Mouse (Mus musculus): Measurements from ENCODE around the gene Ugt3a1. TPM values are rescaled to one million over a fixed set of nuclear protein-coding genes. Genes with fewer than 3 reads are reported as not detected.

Ugt3a1 gene
- polyA plus RNA-seq, 1 experiment = 0.04 TPM

DNA sequence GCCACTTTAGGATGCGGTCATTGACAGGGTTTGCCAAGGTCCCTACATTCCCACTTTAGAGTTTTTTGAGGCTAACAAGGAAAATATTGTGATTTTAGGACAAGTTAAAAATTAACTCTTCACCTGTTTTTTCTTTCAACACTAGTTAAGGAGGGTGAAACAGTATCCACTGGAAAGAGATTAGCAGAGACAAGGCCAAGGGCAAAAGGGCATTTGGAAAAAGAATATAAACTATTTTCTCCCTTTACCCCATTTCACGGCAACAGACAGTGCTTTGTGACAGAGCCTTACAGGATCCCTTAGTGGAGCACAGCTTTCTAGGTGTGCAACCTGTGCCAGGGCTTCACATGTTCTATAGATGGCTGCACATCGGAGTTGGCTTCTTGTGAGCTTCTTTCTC, 2.9 kb downstream of the Ugt3a1 start:
- no peak for TF ChIP-seq POLR2A (IDR thresholded peaks at IDR 0.05; ENCODE audit: low read depth, low read length)
- TF ChIP-seq CTCF (IDR thresholded peaks at IDR 0.05; ENCODE audit: extremely low read depth, insufficient read depth, insufficient read length, insufficient replicate concordance) = no peak
- Histone ChIP-seq H3K4me1 (ENCODE audit: control insufficient read depth, insufficient read depth, insufficient read length) (no peaks in the 10 kb centered on the region), H3K27me3 (ENCODE audit: control insufficient read depth, insufficient read depth, low read length) (no peaks in the 10 kb centered on the region), H3K4me3 (ENCODE audit: extremely low read depth, insufficient read depth, insufficient read length) (no peak overlapping the region), H3K27ac (ENCODE audit: insufficient read depth, low read length) (no peak overlapping the region), H3K36me3 (ENCODE audit: control insufficient read depth, insufficient read depth, low read length) (no peaks in the 10 kb centered on the region)
- DNase-seq (ENCODE audit: low read depth in 1 of 2, low spot score in 2 of 2) = no peak
- 97% methylated on average over 3 of the region's 3 CpGs for WGBS

DNA sequence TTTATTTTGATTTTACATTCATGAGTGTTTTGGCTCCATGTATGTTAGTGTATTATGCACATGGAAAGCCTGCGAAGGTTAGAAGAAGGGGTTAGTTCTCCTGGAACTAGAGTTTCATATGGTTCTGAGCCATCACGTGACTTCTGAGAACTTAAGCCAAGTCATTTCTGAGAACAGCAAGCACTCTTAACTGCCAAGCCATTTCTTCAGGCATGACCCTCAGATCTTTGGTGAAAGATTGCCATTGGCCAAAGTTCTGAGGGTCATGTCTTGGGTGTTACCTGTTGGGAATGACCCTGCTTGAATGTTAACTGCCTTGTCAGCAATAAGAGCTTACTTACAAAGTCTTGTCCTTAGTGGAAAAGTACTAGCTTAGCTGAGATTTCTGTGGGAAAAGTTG, 6.5 kb downstream of the Ugt3a1 start:
- WGBS = 91% methylated on average over 2 of the region's 2 CpGs
- no peak overlapping the region for H3K4me3 ChIP-seq (ENCODE audit: extremely low read depth, insufficient read depth, insufficient read length)
- DNase-seq (ENCODE audit: low read depth in 1 of 2, low spot score in 2 of 2) = no peak
- TF ChIP-seq POLR2A (IDR thresholded peaks at IDR 0.05; ENCODE audit: low read depth, low read length) (no peak), CTCF (IDR thresholded peaks at IDR 0.05; ENCODE audit: extremely low read depth, insufficient read depth, insufficient read length, insufficient replicate concordance) (no peak)
- no peaks in the 10 kb centered on the region for H3K36me3 ChIP-seq (ENCODE audit: control insufficient read depth, insufficient read depth, low read length)
- no peak overlapping the region for H3K27ac ChIP-seq (ENCODE audit: insufficient read depth, low read length)
- no peaks in the 10 kb centered on the region for H3K27me3 ChIP-seq (ENCODE audit: control insufficient read depth, insufficient read depth, low read length)
- no peaks in the 10 kb centered on the region for H3K4me1 ChIP-seq (ENCODE audit: control insufficient read depth, insufficient read depth, insufficient read length)

DNA sequence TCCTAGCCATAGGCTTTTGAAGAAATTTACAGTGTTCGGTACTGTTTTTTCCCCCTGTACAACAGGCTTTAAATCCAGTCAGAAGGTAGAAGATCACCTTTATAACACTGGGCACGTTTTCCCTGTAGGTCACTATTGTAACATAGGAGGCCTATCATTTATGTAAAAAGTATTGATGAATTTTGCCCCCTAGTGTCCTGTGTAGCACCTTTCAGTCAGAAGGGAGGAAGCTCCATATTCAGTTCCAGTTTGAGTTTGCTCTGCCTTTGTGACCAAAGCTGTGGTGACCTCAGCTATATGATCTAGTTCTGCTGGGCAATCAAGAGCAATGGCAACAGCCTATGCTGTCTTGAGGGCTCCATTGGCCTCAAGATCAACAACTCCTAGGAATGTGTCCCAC, 13.0 kb downstream of the Ugt3a1 start:
- Histone ChIP-seq H3K27ac (ENCODE audit: insufficient read depth, low read length) (no peak overlapping the region), H3K4me3 (ENCODE audit: extremely low read depth, insufficient read depth, insufficient read length) (no peak overlapping the region), H3K36me3 (ENCODE audit: control insufficient read depth, insufficient read depth, low read length) (no peaks in the 10 kb centered on the region), H3K4me1 (ENCODE audit: control insufficient read depth, insufficient read depth, insufficient read length) (no peaks in the 10 kb centered on the region), H3K27me3 (ENCODE audit: control insufficient read depth, insufficient read depth, low read length) (no peaks in the 10 kb centered on the region)
- DNase-seq (ENCODE audit: low read depth in 1 of 2, low spot score in 2 of 2) = no peak
- WGBS = 66% methylated on average over 2 of the region's 2 CpGs
- TF ChIP-seq CTCF (IDR thresholded peaks at IDR 0.05; ENCODE audit: extremely low read depth, insufficient read depth, insufficient read length, insufficient replicate concordance) = no peak
- TF ChIP-seq POLR2A (IDR thresholded peaks at IDR 0.05; ENCODE audit: low read depth, low read length) = no peak

DNA sequence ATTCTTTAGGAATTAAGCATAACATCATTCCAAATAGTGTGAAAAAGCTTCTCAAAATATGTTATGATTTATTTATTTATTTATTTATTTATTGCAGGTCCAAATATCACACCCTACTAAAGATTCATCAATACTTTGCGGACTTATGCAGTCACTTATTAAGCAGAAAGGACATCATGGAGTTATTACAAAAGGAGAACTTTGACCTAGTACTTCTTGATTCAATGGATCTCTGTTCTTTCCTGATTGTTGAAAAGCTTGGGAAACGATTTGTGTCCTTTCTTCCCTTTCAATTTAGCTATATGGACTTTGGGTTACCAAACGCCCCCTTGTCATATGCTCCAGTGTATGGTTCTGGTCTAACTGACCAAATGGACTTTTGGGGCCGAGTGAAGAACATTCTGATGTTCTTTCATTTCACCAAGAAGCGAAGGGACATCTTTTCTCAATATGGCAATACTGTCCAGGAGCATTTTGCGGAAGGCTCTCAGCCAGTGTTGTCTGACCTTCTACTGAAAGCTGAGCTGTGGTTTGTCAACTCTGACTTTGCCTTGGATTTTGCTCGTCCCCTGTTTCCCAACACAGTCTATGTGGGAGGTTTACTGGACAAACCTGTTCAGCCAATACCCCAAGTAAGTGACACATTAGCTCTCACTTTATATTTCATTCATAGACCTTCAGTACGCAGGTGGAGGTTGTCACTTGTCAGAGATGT, 29.4 kb downstream of the Ugt3a1 start:
- DNase-seq (ENCODE audit: low read depth in 1 of 2, low spot score in 2 of 2) = no peak
- Histone ChIP-seq H3K4me1 (ENCODE audit: control insufficient read depth, insufficient read depth, insufficient read length) (no peaks in the 10 kb centered on the region), H3K27ac (ENCODE audit: insufficient read depth, low read length) (no peak overlapping the region), H3K4me3 (ENCODE audit: extremely low read depth, insufficient read depth, insufficient read length) (no peak overlapping the region), H3K36me3 (ENCODE audit: control insufficient read depth, insufficient read depth, low read length) (no peaks in the 10 kb centered on the region), H3K27me3 (ENCODE audit: control insufficient read depth, insufficient read depth, low read length) (no peaks in the 10 kb centered on the region; the same call in 1 of the 2 replicates)
- 80% methylated on average over 8 of the region's 8 CpGs for WGBS
- TF ChIP-seq CTCF (IDR thresholded peaks at IDR 0.05; ENCODE audit: extremely low read depth, insufficient read depth, insufficient read length, insufficient replicate concordance) = no peak
- TF ChIP-seq POLR2A (IDR thresholded peaks at IDR 0.05; ENCODE audit: low read depth, low read length) = no peak

DNA sequence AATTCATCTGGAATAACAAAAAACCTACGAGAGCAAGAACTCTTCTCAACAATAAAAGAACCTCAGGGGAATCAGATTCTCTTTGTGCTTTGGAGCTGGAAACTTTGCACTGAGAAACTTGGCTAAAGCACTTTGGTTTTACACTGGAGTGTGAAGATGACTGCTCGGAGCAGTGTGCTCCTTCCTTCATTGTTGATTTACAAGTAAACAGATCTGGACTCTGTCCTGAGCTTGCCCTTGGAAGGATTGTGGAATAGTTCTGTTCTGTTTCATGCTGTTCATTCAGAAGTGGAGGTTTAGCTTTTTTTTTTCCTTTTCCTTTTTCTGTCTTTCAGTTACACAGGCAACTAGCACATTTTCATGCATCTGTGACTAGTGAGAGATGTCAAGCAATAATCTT, 57.9 kb downstream of the Ugt3a1 start:
- Histone ChIP-seq H3K36me3 (ENCODE audit: control insufficient read depth, insufficient read depth, low read length) (no peaks in the 10 kb centered on the region), H3K4me1 (ENCODE audit: control insufficient read depth, insufficient read depth, insufficient read length) (no peaks in the 10 kb centered on the region), H3K4me3 (ENCODE audit: extremely low read depth, insufficient read depth, insufficient read length) (no peak overlapping the region), H3K27ac (ENCODE audit: insufficient read depth, low read length) (no peak overlapping the region), H3K27me3 (ENCODE audit: control insufficient read depth, insufficient read depth, low read length) (no peaks in the 10 kb centered on the region)
- WGBS = 84% methylated on average over 2 of the region's 2 CpGs
- no peak for DNase-seq (ENCODE audit: low read depth in 1 of 2, low spot score in 2 of 2)
- TF ChIP-seq CTCF (IDR thresholded peaks at IDR 0.05; ENCODE audit: extremely low read depth, insufficient read depth, insufficient read length, insufficient replicate concordance) = no peak

DNA sequence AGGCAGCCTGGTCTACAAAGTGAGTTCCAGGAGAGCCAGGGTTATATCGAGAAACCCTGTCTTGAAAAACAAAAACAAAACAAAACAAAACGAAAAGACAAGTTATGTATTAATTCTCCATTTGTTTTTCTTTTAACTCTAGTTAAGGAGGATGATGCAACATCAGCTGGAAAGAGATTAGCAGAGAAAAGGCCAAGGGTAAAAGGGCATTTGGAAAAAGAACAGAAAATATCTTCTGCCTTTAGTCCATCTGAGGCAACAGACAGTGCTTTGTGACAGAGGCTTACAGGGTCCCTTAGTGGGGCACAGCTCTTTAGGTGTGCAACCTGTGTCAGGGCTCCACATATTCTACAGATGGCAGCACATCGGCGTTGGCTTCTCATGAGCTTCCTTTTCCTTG, 58.7 kb downstream of the Ugt3a1 start, which contains the start of gene Ugt3a2:
Gene Ugt3a2, plus strand, starts transcription at position 210 of the 400 bp plus-strand sequence.
- no peaks in the 10 kb centered on the region for H3K4me1 ChIP-seq (ENCODE audit: control insufficient read depth, insufficient read depth, insufficient read length)
- no peaks in the 10 kb centered on the region for H3K36me3 ChIP-seq (ENCODE audit: control insufficient read depth, insufficient read depth, low read length)
- no peaks in the 10 kb centered on the region for H3K27me3 ChIP-seq (ENCODE audit: control insufficient read depth, insufficient read depth, low read length)
- DNase-seq (ENCODE audit: low read depth in 1 of 2, low spot score in 2 of 2) = no peak
- no peak within 1 kb of the TSS for H3K4me3 ChIP-seq (ENCODE audit: extremely low read depth, insufficient read depth, insufficient read length)
- TF ChIP-seq POLR2A (IDR thresholded peaks at IDR 0.05; ENCODE audit: low read depth, low read length) (no peak), CTCF (IDR thresholded peaks at IDR 0.05; ENCODE audit: extremely low read depth, insufficient read depth, insufficient read length, insufficient replicate concordance) (no peak)
- H3K27ac ChIP-seq (ENCODE audit: insufficient read depth, low read length) = no peak within 1 kb of the TSS
- WGBS = 86% methylated on average over 4 of the region's 4 CpGs

DNA sequence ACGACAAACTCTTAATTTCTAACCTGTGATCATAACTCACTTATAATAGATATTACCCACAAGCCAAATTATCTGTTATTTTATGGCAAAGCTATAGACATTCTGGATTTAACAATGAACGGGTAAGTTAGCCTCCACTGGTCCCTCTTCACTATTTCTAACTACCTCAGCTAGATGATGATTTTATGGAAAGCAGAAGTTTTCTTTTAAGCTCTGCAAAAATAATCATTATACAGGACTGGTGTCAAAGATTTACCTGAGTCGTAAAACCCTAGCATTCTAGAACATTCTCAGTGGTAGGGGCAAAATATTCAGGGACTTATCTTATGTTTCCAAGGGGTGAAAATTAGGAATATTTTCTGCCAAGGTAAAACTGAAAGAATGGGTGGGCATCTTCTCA, 59.9 kb downstream of the Ugt3a1 start:
- no peaks in the 10 kb centered on the region for H3K36me3 ChIP-seq (ENCODE audit: control insufficient read depth, insufficient read depth, low read length)
- H3K4me1 ChIP-seq (ENCODE audit: control insufficient read depth, insufficient read depth, insufficient read length) = no peaks in the 10 kb centered on the region
- DNase-seq (ENCODE audit: low read depth in 1 of 2, low spot score in 2 of 2) = no peak
- no peaks in the 10 kb centered on the region for H3K27me3 ChIP-seq (ENCODE audit: control insufficient read depth, insufficient read depth, low read length)
- WGBS = 80% methylated on average over 3 of the region's 3 CpGs
- no peak overlapping the region for H3K4me3 ChIP-seq (ENCODE audit: extremely low read depth, insufficient read depth, insufficient read length)
- TF ChIP-seq POLR2A (IDR thresholded peaks at IDR 0.05; ENCODE audit: low read depth, low read length) = no peak
- TF ChIP-seq CTCF (IDR thresholded peaks at IDR 0.05; ENCODE audit: extremely low read depth, insufficient read depth, insufficient read length, insufficient replicate concordance) = no peak
- no peak overlapping the region for H3K27ac ChIP-seq (ENCODE audit: insufficient read depth, low read length)
